Mouse (Mus musculus) brain, embryonic 18.5 days (tissue): Measurements from ENCODE around the gene AU040320.

ENCODE experiments used
- DNase-seq: peaks from one replicate; pipeline ENCODE4 v3.0.0-alpha.2; 2012; ENCODE audit warnings: low read depth, low spot score

The AU040320 gene

DNA sequence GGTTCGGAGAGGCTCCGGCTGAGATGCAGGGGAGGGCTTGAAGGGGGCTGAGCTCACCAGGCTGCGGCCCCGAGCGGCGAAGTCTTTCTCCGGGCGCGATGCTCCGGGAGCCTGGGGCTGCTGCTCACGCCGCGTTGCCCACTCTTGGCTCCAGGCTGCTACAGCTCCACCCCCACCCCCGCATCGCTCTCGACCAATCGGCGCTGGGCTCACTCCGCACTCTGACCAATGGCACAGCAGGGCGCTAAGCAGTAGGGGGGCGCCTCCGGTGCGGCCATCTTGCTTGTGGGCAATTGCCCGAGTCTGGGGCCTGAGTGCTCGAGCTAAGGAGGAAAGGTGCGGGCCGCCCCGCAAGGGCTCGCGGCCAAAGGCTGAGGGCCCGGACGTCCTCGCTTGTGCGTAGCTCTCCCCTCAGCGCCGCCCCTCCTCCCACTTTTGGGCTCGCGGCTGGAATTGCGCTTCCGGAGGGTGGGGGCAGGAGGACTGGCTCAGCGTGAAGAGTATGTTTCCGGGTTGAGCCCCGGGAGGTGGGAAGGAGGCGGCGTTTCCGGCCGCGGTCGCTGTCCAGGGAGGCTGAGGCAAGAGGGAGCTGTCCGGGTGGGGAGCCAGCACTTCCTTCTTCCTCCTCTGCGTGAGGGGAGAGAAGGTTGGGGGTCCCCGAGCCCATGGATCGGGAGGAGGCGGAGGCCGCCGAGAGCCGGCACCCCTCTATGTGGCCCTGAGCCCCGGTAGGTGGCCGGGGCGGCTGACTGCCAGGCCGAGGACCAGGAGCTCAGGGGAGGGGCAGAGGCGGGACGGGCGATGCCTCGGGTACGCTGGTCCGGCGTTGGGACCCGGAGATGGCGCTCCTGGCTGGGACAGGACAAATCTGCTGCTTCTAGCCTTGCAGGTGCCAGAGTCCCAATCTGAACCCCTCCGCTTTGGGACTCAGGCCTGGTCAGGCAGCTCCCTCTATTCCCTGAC is at the start of gene AU040320, which contains the start of gene Ncdn:
Gene AU040320 (plus strand): TSS at position 277 of the 963 bp plus-strand sequence.
Gene Ncdn (minus strand): TSS at position 171 of the 963 bp plus-strand sequence.
- peak; percentile 95 for DNase-seq

DNA sequence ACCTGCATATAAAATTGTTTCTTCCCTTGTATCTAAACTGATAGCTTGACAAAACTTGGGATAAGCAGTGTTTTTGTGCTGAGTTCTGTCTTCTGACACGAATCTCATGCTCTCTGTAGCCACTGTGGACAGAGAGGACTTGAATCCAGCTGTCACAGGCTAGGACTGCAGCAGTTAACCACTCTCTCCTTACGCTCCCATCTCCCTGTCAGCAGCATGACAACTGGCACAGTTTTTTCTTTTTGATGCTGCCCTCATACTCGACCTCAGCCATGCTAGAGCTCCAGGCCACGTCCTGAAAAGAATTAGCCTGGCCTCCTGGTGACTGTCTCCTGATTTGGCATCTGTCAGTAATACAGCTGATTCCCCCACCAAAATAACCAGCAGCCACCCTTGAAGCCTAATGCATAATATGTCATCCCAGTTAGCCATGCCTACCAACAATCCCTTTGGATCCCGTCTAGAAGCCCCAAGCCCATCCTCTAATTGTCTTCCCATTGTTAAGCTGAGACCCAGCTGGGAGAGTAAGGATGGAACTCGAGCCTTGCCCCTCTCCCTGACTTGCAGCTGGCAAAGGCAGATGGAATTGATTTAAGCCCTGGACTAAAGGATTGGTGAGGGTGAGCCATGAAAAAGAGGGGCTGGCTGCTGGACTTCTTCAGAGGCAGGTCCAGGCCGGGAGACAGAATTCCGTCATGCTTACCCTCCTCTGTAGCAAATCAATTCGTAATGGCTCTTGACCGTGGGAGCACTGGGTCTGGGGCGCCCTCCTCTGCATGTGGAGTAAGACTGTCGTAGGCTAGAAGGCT is 46.5 kb upstream of the AU040320 start:
- no peak for DNase-seq

DNA sequence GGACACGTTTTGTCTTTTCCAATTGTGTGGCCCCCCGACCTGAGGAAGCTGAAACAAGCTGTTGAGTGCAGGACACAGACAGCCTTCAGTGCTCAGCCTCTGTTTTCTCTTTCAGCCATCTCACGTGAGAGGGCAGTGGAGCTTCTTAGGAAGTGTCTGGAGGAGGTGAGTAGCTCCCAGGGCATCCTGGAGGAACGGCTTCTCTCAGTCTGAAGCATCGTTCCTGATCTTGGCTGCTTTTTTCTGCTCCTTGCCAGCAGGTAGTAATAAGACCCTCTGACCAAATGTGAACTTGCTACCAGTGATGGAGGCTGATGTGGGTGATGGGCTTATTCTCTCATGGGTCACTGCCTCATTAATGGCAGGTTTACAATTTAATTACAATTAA is 45.9 kb upstream of the AU040320 start:
- DNase-seq = no peak

DNA sequence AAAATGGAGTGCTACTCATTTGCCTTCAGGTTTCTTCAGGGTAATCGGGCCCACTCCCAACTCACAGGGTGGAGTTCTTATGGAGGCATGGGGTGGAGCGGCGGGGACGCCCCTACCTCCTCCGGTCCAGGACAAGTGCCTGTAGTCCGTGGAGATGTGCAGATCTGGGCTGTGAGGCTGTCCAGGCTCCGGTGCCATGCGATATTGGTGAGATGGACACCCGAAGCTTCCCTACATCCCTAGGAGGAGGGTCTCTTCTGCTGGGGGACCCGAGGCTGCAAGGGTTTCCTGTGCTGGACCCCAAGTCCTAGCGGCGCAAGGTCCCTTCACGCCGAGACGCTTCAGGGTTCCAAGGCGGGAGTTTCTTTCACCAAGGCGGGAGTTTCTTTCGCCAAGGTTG is 21.2 kb upstream of the AU040320 start:
- no peak for DNase-seq

DNA sequence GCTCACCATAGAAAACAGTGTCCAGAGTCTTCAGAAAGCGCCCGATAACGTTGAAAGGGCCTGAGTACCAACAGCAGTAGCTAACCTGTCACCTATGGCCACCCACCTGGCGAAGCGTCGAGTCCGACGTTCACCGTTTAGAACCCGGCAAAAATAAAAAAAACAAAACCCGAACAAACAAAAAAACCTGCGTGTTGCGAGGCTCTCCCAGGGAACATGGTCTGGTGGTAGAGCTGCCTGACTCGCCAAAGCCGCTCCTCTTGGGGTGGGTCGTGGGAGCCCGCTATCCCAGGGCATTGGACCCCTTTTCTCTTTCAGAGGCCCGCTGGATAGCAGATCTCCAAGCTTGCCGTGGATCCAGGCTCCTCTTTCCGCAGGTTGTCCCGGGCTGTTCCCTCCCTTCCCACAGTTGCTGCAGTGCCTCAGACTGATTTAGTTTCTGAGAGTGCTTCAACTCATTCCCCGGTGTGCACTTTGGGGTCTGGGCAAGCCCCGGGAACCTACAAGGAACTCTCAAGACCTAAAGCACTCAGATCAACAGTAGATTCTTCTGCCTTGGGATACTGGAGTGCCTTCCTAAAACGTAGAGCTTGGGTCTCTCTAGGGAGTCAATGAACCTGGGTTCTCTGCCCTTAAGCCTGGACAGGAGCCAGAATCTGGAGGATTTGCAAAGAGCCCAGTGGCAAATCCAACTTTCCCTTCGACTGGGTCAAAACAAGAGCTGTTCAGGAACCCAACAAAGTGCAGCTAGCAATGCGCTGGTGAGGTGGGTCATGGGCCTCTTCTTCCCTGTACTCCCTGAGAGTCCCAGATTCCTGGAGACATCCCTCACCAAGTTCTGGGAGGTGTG is 20.6 kb upstream of the AU040320 start:
- no peak for DNase-seq

DNA sequence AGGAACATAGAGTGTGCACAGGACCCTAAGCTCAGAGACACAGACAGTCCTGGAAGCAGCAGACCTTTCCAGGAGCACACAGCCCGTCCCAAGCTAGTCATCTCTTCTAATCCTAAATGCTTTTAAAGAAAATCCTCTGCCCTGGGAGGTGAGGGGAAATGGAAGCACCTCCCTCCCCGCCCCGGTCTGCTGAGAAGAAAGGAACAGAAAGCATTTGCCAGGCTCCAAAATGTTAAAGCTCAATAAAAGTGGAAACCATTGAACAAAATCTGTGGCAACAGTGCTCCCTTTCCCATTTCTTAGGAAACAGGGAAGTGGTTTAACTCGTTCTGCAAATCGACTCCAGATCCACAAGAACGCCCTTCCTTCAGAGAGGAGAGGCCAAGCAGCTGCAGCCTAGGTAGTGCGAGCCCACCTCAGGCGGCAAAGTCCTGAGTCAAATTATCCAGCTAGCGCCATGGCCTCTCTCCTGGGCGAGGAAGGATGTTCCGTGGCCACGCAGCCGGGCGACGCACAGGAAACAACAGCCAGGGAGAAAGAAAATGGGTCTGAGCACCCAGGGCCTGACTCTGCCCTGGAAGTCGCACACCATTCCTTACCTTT is 19.2 kb upstream of the AU040320 start:
- DNase-seq = no peak

DNA sequence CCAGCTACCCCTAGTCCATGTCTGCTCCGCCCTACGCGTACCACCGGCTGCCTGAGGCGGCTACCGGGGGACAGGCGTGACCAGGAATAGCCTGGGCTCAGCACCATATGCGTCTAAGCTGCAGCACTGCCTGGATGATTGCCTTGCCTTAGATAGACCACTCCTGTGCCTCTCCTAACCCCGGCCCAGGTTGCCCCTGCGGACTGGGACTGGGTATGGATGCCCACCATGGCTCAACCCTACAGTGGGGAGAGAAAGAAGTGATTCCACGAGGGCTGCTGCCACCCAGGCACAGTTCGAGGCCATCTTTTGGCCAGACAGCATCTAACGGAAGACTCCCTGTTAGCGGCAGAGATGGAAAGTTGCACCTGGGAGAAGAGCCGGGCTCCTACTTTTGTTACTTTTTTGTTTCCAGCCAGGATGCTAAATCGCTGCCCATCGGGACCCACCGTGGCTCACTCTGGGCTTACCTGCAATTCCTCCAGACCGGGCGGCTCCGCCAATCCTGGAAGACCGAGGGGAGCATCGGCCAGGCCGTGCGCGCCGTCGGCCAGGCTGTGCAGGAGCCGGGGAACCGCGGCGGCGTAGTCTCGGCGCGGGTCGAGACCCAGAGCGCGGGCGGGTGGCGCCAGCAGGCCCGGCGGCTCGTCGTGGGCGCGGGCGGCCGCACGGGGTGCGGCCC is 18.5 kb upstream of the AU040320 start:
- DNase-seq = no peak

DNA sequence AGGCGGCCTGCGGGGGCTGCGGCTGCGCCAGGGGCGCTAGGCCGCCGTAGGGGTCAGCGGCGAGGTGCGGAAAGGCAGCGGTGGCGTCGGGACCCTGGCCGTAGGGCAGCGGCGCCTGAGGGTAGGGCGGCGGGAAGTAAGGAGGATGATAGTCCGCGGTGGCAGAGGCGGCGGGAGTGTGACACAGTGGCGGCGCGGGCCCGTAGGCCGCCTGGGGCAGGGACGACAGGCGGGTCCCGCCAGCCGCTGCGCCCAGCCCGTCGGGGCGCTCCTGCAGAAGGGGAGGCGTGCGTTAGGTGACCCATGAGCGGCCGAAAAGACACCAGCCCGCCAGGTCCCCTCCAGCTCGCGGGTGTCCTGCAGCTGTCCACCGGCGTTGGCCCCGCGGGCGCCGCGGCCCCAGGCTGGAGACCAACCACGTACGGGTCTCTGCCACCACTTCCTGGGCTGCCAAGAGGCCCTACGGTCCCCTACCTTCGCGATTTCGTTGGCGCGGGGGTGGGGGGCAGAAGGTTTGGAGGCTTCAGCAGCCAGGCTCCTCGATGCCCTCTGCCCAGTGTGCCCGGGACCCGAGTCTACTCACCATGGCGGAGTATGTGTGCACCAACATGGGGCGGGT is 17.9 kb upstream of the AU040320 start:
- DNase-seq = no peak

DNA sequence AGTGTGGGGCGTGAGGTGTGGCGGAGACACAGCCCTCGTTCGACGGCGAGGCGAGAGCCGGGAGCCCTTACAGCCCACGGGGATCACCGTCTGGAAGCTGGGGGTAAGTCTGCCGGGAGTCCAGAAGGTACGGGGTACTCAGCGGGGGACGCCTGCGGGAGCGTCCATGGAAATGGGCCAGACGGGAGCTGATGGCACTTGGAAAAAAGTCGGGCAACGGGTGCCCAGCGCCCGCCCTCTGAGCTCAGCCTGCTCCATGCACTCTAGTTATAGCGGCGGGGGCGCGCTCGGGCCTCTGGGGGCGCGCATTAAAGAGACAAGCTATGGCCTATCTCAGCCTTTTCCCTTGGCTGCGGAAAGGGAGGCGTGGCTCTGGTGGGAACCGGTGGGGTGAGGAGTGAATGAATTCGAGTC is 17.3 kb upstream of the AU040320 start, which contains the start of gene Tfap2e:
Gene Tfap2e (minus strand): TSS at position 240 of the 414 bp plus-strand sequence.
- no peak for DNase-seq

DNA sequence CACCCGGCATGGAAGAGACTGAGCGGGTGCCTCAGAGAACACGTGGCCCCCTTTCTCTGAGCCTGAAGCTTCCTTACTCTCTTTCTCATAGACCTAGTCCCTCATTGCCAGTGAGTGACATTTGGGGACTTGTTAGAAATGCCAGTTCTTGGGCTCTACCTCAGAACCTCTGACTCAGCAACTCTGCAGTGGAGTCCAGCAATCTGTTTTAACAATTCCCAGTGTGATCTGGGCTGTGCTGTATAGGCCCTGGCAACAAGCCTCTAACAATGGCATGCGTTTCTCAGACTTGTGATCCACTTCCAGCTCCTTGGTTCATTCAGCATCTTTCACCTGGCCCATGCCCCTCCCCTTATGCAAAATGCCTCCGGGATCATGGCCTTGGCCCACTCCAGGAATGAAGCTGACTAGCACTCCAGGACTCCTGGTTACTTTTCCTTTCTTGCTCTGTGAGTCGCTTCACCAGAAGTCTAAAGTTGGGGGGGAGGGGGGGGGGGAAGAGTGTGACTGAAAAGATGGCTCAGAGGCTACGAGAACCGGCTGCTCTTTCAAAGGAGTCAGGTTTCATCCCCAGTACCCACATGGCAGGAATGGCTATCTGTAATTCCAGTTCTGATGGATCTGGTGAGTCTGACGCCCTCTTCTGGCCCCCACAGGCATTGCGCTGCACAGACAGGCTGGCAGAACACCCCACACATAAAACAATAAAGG is 13.2 kb upstream of the AU040320 start:
- DNase-seq = no peak

DNA sequence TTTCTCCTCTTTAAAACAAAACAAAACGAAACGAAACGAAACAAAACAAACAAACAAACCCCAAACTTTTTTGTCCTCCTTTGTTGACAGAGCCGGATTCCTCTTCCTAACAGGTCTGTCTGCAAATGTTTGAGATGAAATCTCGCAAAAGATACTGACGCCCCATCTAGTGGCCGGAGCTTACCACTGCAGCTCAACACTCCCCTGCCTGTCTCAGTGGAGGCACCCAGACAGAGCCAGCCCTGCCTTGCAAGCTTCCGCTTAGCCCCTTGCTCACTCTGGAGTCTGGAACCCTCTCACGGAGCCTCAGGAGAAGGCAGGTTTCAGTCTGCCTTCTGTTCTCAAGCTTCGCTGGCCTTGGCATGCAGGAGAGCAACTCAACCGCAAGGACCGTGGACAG is 11.9 kb upstream of the AU040320 start:
- DNase-seq = peak; percentile 56

DNA sequence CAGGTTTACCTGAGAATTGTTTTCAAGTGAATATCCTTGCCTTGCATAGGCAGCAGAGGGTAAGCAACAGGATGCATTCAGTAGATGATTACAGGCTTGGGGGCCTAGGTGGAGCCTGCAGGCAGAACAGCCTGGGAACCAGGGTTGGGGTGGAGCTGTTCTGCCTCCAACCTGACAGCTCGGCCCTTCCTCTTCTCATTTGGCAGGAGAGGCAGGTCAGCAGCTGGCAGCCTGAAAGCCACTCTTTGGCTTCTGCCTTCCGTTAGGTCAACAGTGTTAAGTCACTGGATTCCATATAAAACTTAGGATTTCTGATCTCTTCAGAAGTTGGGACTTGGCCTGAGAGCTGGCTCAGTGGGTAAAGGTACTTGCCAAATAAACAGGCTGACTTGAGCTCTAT is 10.4 kb upstream of the AU040320 start:
- no peak for DNase-seq

DNA sequence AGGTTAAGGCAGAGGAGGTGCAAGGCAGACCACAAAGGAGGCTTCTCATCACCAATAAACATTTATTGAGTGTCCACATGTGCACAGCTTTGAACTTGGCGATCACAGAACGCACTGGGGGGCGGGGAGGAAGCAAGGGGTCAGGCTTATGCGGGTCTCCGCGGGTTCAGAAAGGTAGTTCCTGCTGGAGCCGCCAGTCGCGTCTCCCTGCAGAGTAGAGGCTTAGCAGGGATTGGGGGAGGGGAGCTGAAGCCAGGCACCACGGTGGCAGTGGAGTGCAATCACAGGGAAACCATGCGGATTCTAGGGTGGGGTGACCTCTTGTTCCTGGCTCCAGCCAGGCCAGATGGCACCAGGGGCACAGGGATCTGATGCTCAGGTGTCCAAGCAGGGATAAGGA is 9.6 kb upstream of the AU040320 start:
- no peak for DNase-seq

DNA sequence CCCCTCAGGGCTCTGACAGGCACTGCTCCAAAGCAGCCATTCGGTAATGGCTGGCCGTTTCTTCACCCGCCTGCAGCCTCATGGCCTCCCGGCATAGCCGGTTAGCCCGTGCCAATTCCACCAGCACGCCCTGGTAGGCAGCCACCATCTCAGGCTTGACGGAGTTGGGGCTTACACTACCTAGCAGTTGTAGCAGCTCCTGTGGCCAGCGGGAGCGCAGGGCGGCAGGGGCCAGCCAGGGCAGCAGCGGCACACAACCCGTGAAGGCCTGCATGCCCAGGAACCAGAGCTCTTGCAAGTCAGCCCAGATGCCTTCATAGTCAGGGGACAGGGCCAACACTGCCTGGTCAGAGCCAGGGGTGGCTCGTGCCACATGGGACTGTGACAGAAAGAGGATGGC is 8.5 kb upstream of the AU040320 start:
- DNase-seq = no peak

DNA sequence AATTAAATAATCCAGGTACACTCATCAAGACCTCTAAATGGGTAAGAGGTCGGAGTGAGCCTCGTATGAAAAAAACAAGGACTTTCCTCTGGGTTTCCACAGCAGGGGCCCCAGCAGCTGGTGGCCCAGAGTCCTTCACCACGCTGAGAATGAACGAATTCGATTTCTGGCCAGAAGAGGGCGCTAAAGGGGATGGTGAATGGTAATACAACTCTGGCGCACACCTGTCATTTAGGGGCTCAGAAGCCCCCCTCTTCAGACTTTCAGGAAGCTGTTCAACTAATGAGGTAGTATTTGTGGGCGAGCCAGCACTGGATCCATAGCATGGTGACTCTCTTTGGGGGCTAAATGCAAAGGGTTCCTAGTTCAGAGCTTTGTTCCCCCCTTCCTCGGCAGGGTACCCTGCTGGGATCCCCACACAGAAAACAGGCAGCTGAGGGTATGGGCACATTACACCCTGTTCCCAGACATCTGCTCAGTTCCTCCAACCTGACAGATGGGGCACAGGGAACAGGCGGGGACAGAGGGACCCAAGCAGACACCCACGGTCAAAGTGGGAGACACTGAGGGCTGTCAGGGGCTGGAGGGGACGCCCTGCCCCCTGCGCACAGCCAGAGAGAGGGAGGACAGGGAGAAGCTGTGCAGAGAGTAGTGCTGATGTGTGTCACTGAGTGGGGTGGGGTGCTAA is 7.7 kb upstream of the AU040320 start:
- DNase-seq = no peak

DNA sequence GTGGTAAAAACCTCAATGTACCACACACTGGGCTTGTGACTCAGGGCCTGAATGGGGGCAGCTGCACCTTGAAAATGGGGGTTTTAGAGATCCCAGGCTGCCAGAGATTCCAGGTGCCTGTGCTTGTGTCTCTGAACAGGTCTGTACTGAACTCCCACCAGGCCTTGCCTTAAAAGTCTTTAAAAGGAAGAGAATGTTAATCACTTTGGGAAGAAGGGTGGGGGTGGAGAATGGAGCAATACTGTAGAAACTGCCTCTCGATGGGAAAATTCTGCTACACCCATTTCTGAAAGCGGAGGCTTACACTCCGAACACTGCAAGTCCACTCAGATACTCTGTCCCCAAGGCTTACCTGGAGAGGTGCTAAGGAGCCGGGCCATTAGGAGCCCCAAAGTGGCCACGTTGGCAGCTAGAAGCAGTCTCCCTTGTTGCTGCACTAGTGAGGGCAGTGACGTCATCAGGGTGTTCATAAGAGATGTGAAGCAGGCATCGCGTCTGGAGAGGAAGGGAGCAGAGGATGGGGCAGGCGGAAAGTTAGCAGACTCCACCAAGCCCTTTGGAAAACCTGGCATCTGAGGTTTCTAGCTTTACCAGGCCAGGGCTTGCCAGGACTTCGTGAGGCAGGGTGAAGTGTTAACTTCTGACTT is 7.0 kb upstream of the AU040320 start:
- DNase-seq = no peak

DNA sequence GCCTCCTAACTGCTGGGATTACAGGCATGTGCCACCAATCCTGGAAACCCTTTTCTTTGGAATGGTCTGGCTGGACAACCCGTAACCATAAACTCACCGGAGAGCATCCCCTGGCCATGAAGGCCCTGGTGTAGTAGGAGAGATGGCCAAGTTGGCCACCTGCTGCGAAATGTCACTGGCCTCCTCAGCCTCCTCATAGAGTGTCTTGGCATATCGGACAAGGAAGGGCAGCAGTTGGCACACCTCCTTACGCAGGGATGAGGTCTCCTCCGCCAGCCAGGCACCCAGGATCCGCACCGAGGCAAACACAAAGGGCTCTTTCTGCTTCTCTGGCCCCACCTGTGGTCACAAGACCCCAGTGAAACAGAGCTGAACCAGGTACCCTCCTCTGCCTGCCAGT is 5.0 kb upstream of the AU040320 start:
- DNase-seq = no peak

DNA sequence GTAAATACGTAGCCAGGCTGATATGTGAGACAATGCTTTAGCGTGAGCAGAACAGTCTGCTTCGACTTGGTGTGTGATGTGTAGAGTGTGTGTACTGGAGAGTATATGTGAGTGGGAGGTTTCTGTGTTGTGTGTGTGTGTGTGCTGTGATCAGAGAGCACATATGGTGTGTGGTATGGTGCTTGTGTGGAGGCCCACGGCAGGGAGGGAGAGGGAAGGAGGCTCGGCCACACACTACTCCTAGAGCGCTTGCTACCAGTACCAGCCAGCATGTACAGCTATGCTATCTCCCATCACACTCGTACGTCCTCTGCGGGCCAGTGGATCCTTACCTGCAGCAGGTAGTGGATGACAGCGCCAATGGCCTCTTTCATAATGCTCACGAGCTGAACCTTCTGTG is 3.8 kb upstream of the AU040320 start:
- DNase-seq = no peak
